Mouse (Mus musculus) limb, embryonic 13.5 days (tissue): ENCODE measurements around the gene Capn5. TPM values are rescaled to one million over a fixed set of nuclear protein-coding genes. Genes with fewer than 3 reads are reported as not detected.

Experiments
- ATAC-seq: fragments of 200-750 bp; cut with Nextera tagmentation; 2 replicates; pipeline ENCODE4 v1.8.0; 2017; ENCODE audit warnings: low read depth, moderate number of reproducible peaks, moderate TSS enrichment; ENCODE audit not compliant: low FRiP score
- H3K27ac ChIP-seq: fragments of 300-500 bp; sonication (generic); 2 replicates; pipeline ENCODE4 v1.5.1; 2015; ENCODE audit warnings: inconsistent platforms, mild to moderate bottlenecking, moderate library complexity
- H3K27me3 ChIP-seq: fragments of 300-500 bp; sonication (generic); 2 replicates; pipeline ENCODE4 v1.6.1; 2015; ENCODE audit warnings: mild to moderate bottlenecking, inconsistent platforms
- H3K36me3 ChIP-seq: fragments of 300-500 bp; sonication (generic); 2 replicates; pipeline ENCODE4 v1.6.1; 2015; ENCODE audit warnings: inconsistent platforms, mild to moderate bottlenecking, moderate library complexity
- H3K4me1 ChIP-seq: fragments of 300-500 bp; sonication (generic); 2 replicates; pipeline ENCODE4 v1.6.1; 2015; ENCODE audit warnings: inconsistent platforms
- H3K4me2 ChIP-seq: fragments of 300-500 bp; sonication (generic); replicated peaks from 2 replicates; pipeline ENCODE4 v1.6.1; 2015; ENCODE audit warnings: inconsistent platforms, mild to moderate bottlenecking, moderate library complexity
- H3K4me3 ChIP-seq: fragments of 300-500 bp; sonication (generic); 2 replicates; pipeline ENCODE4 v1.5.1; 2015; ENCODE audit warnings: moderate library complexity, mild to moderate bottlenecking, inconsistent platforms
- H3K9ac ChIP-seq: fragments of 300-500 bp; sonication (generic); 2 replicates; pipeline ENCODE4 v1.6.1; 2015; ENCODE audit warnings: mild to moderate bottlenecking, inconsistent platforms
- H3K9me3 ChIP-seq: fragments of 300-500 bp; sonication (generic); 2 replicates; pipeline ENCODE4 v1.6.1; 2016; ENCODE audit warnings: inconsistent platforms
- WGBS: fragments of 180-500 bp; shearing (Covaris S2); methylation state at CpG from one replicate; pipeline ENCODE4 v1.1.7; 2015; 5-methylcytosine and 5-hydroxymethylcytosine counted together
- polyA plus RNA-seq: library from polyadenylated mRNA; unstranded; fragments of >200 nt; fragmentation: Nextera tagmentation; extraction: Ambion mirVana; gene quantifications from 2 replicates; pipeline ENCODE4 v1.2.1, GENCODE M21; 2015

The Capn5 gene
- polyA plus RNA-seq, 1 experiment from 2014 or later, result 5.5 TPM

- no peak for ATAC-seq
- WGBS, result 32% methylated on average over 9 of the region's 9 CpGs
These were observed 58.7 kb downstream of the Capn5 start, which contains the start of gene Myo7a for GRCm38 (mm10) chr7:98119179-98119960. Gene Myo7a (minus strand): TSS chr7:98119524.

DNA sequence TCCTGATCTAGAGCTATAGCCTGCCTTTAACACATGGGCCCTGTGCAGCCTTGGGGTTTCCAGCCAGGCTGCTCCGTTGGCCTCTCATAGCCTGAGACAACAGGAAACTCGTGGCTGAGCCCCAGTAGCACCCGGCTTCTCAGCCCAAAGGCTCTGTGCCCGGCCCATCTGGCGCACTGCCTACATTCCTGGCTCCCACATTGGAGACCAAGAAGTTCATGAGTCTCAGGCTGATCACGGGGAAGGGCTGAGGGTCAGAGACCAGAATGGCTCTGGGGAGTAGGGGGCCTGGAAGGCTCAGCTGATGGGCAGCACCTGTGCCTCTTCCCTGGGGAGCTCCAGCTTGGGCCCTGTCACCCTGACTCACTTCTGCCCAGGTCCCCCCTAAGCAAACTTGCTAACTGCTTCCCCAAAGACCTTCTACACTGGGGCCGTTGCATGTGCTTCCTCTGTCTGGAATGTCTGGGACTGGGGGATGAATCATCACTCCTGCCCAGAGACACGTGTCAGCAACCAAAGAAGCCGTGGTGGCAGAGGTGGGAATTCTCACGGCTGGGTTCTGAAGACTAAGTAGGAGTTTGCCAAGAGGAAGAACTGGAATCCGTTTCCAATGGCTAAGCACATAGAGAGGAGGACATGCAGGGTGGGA is 60.9 kb downstream of the Capn5 start:
- 52% methylated on average over 11 of the region's 11 CpGs for WGBS
- Histone ChIP-seq H3K4me3 (no peak overlapping the region), H3K27ac (no peak overlapping the region), H3K27me3 (peaks cover 17% of the 10 kb centered on the region), H3K4me1 (peaks cover 15% of the 10 kb centered on the region), H3K9me3 (no peaks in the 10 kb centered on the region), H3K4me2 (no peak overlapping the region), H3K36me3 (no peaks in the 10 kb centered on the region), H3K9ac (no peak overlapping the region)
- no peak for ATAC-seq

More at GRCm38 (mm10) chr7:98119179-98119960, 58.7 kb downstream of the Capn5 start, which contains the start of gene Myo7a:
- H3K27me3 ChIP-seq, result peaks cover 5% of the 10 kb centered on the region
- no peaks in the 10 kb centered on the region for H3K9me3 ChIP-seq
- H3K4me2 ChIP-seq, result peak within 1 kb of the TSS; percentile 64
- H3K27ac ChIP-seq, result no peak within 1 kb of the TSS
- H3K36me3 ChIP-seq, result no peaks in the 10 kb centered on the region
- peak within 1 kb of the TSS; percentile 31 for H3K4me3 ChIP-seq
- peaks cover 15% of the 10 kb centered on the region for H3K4me1 ChIP-seq
- H3K9ac ChIP-seq, result peak within 1 kb of the TSS; percentile 39; the same call in 1 of the 2 replicates

DNA sequence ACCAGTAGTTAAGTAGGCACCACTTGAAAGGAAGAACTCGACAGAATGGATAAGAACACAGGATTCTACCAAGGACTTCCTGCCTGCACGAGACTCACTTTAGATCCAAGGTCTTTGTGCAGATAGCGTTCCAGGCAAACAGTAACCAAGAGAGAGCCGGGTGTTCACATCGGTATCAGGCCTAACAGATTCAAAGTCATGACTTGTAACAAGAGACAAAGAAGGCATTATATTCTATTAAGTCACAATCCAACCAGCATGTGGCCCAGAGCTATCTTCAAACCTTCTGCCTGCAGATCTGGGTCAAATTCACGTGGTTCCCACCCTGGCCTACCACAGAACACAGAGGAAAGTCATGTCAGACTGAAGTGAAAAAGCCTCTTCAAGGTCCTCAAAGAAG is 63.4 kb downstream of the Capn5 start:
- Histone ChIP-seq H3K4me2 (no peak overlapping the region), H3K9ac (no peak overlapping the region), H3K4me3 (no peak overlapping the region), H3K9me3 (no peaks in the 10 kb centered on the region), H3K27ac (no peak overlapping the region), H3K36me3 (no peaks in the 10 kb centered on the region), H3K4me1 (peaks cover 29% of the 10 kb centered on the region), H3K27me3 (peaks cover 33% of the 10 kb centered on the region)
- 71% methylated on average over 6 of the region's 6 CpGs for WGBS
- ATAC-seq, result no peak

DNA sequence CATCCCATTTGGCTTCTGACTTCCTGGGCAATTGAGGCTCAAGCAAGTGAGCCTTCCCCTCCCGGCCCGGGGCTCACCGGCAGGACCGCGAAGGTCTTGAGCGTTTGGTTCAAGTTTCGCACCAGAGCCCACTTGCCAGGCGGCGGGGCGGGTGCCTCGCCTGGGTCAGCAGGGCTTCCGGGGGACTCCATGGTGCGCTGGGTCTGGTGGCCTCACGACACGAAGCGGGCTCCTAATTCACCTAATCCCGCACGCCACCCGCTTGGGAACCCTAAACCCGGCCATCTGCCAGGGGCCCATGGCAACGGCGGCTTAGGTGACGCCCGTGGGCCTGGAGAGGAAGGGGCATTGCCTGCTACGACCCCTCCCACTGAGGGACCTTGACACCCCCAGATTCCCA is 66.8 kb downstream of the Capn5 start:
- ATAC-seq, result peak; percentile 29
- H3K27me3 ChIP-seq, result peaks cover 33% of the 10 kb centered on the region
- H3K9me3 ChIP-seq, result no peaks in the 10 kb centered on the region
- WGBS, result 4% methylated on average over 25 of the region's 25 CpGs
- H3K4me2 ChIP-seq, result peak overlapping the region; percentile 71
- peak overlapping the region; percentile 40 for H3K4me3 ChIP-seq
- peaks cover 14% of the 10 kb centered on the region for H3K4me1 ChIP-seq
- H3K9ac ChIP-seq, result peak overlapping the region; percentile 64
- H3K27ac ChIP-seq, result no peak overlapping the region
- no peaks in the 10 kb centered on the region for H3K36me3 ChIP-seq

DNA sequence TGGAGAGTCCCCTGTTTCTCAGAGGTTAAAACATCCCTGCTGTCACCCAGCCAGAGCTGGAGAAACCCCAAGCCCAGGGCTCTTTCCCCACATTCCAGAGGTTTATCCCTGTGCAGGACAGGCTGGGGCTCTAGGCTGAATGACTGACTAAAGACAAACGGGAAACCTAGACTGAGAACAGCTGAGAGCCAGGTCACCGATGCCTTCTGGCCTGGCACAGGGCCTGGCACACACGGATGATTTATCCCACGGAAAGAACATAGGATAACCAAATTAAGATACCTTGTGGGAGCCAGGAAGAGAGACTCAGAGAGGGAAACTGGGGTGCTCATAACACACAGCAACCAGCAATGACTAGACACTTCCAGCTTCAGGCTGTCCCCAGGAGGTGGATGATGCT is 68.3 kb downstream of the Capn5 start:
- 73% methylated on average over 4 of the region's 4 CpGs for WGBS
- Histone ChIP-seq H3K4me1 (peaks cover 14% of the 10 kb centered on the region), H3K9ac (no peak overlapping the region), H3K4me2 (no peak overlapping the region), H3K36me3 (no peaks in the 10 kb centered on the region), H3K27ac (no peak overlapping the region), H3K27me3 (peaks cover 33% of the 10 kb centered on the region), H3K4me3 (no peak overlapping the region), H3K9me3 (no peaks in the 10 kb centered on the region)
- no peak for ATAC-seq

DNA sequence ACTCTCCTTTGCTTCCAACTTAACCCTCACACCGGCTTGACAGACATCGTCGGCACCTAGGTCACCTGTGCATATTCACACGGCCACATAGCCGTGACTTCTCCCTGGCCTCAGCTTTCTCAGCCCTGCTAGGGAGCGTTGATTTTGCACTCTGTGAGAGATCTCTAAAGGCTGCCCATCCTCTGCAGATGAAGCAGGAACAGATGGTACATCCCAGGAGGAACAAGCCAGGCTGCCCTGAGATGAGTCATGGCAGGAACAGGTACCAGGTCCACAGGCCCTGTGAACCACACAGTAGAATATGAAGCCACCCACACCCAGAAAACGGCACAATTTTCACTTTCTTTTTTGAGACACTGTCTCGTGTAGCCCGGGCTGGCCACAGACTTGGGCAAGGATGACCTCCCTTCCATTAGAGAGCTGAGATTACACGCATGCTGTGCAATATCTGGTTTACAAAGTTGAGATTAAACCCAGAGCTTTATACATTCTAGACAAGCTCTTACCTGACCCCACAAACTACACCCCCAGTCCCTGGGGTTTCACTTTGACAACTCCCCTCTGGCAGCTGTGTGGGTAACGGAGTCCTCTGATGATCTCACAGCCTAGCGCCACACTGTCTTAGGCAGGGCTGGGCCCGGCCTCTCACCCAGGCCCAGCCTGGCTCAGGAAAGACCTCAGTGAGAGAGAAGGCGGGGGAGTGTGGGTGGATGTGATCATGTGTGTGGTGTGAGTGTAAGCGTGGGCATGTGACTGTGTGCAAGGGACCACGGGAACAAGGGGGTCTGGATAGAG is 69.2 kb downstream of the Capn5 start:
- Histone ChIP-seq H3K9ac (0 out of 2 replicates have a peak overlapping the region, but pooled peaks have one; percentile 2), H3K4me1 (peaks cover 14% of the 10 kb centered on the region), H3K36me3 (no peaks in the 10 kb centered on the region), H3K4me3 (no peak overlapping the region), H3K27me3 (peaks cover 33% of the 10 kb centered on the region), H3K9me3 (no peaks in the 10 kb centered on the region), H3K27ac (no peak overlapping the region), H3K4me2 (no peak overlapping the region)
- WGBS, result 83% methylated on average over 16 of the region's 16 CpGs
- no peak for ATAC-seq

DNA sequence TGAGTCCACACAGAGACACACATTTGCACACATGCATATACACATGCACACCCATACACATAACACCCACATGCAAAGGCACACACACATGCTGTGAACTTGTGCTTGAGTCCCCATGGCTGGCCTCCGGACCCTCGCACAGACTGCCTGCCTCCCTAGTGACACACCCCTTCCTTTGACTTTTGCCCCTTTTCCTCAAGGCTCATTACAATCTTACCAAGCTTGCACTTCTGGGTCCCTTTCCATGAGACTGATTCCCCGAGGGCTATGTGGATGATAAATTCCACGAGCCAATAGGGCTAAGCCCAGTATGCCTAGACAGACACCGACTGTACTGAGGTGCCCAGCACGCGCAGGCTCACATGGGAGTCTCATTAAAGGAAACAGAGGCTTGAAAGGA is 71.8 kb downstream of the Capn5 start:
- H3K9ac ChIP-seq, result no peak overlapping the region
- H3K4me1 ChIP-seq, result peaks cover 18% of the 10 kb centered on the region
- H3K4me3 ChIP-seq, result no peak overlapping the region
- H3K9me3 ChIP-seq, result no peaks in the 10 kb centered on the region
- no peak overlapping the region for H3K4me2 ChIP-seq
- peaks cover 16% of the 10 kb centered on the region for H3K27me3 ChIP-seq
- no peak for ATAC-seq
- 84% methylated on average over 7 of the region's 7 CpGs for WGBS
- H3K27ac ChIP-seq, result no peak overlapping the region
- H3K36me3 ChIP-seq, result no peaks in the 10 kb centered on the region

DNA sequence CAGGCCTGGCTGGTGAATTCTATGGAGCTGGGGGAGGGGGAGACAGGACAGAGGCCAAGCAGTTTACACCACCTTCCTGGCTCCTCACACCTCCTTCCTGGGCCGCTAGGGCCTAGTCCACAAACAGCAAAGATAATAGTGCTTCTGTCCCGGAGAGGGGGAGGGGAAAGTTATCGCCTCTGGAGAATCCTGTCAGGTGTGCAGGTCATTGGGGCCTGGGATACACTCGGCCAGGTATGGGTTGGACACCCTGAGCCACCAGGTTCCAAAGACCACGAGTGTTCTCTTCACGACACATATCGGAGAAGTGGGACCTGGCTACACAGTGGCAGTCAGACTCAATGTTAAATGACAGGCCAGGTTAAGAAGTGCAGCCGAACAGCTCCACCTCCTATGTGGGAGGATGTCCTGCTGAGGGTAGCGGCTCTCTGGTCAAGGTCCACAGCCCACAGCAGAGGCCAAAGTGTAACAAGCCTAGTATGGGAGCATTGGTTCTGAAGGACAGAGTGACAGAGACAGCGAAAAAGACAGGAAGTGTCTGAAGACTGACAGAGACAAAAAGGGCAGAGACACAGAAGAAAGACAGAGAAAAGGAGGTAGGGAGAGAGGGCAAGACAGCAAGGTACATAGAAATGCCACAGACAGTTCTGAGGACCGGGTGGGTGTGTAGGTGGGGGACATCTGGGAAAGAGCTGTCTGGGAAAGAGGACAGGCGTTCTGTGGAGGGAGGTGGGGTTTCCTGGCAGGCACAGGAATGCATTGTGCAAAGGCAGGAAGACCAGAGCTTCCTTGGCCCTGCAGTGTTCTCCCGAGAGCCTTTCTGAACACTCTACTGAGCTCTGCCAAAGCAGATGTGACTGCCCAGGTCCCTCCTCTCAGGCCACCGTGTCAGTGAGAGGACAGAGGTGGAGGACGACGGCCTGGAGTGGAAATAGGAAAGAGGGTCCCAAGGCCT is 73.3 kb downstream of the Capn5 start:
- Histone ChIP-seq H3K36me3 (no peaks in the 10 kb centered on the region), H3K9me3 (no peaks in the 10 kb centered on the region), H3K4me1 (peaks cover 9% of the 10 kb centered on the region), H3K27ac (no peak overlapping the region), H3K4me3 (no peak overlapping the region), H3K9ac (peak overlapping the region; percentile 40), H3K27me3 (peaks cover under 1% of the 10 kb centered on the region), H3K4me2 (no peak overlapping the region)
- 63% methylated on average over 16 of the region's 16 CpGs for WGBS
- no peak for ATAC-seq

DNA sequence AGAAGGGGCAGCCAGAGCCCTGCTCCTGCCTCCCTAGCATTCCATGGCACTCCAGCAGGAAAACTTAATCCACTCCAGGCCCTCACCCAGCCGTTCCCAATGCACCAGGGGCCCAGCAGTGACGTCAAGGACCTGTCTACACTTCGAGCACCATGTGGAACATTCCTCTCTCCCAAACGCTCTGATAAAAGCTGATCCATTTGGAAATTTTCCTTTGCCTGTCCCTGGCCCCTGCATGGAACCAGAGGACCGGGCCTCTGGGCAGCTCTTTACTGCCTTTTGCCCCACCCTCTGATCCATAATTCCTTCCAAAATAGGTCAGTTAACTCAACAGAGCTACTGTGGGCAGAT is 74.2 kb downstream of the Capn5 start:
- H3K4me1 ChIP-seq, result peaks cover 9% of the 10 kb centered on the region
- H3K27ac ChIP-seq, result no peak overlapping the region
- no peak overlapping the region for H3K4me3 ChIP-seq
- H3K36me3 ChIP-seq, result no peaks in the 10 kb centered on the region
- ATAC-seq, result no peak
- no peak overlapping the region; the same call in 1 of the 2 replicates for H3K9ac ChIP-seq
- no peaks in the 10 kb centered on the region for H3K9me3 ChIP-seq
- WGBS, result 73% methylated on average over 5 of the region's 5 CpGs
- H3K4me2 ChIP-seq, result peak overlapping the region; percentile 60; the same call in 1 of the 2 replicates
- no peaks in the 10 kb centered on the region for H3K27me3 ChIP-seq

- no peaks in the 10 kb centered on the region for H3K9me3 ChIP-seq
- H3K4me2 ChIP-seq, result peak overlapping the region; percentile 60
- H3K4me1 ChIP-seq, result peaks cover 9% of the 10 kb centered on the region
- no peaks in the 10 kb centered on the region for H3K27me3 ChIP-seq
- peak; percentile 58 for ATAC-seq
- H3K27ac ChIP-seq, result peak overlapping the region; percentile 58; the same call in 1 of the 2 replicates
- H3K4me3 ChIP-seq, result peak overlapping the region; percentile 32
- no peaks in the 10 kb centered on the region for H3K36me3 ChIP-seq
- WGBS, result 17% methylated on average over 19 of the region's 26 CpGs
- peak overlapping the region; percentile 57 for H3K9ac ChIP-seq
These were observed 74.8 kb downstream of the Capn5 start for GRCm38 (mm10) chr7:98103002-98103941.
